Mouse (Mus musculus) midbrain, embryonic 10.5 days (tissue): ENCODE measurements at regions not wholly inside any gene's neighbourhood (a gene's known extent, or its start where the extent isn't known, plus 50 kb on each side); places are given as distances from the start of the nearest gene placed in this dataset.

Experiments used
- DNase-seq: peaks from one replicate; pipeline ENCODE4 v3.0.0-alpha.2; 2017; ENCODE audit warnings: low spot score
- H3K27ac ChIP-seq: fragments of 300-500 bp; sonication (generic); replicated peaks from 2 replicates; pipeline ENCODE4 v1.5.1; 2016; ENCODE audit warnings: mild to moderate bottlenecking
- H3K27me3 ChIP-seq: fragments of 300-500 bp; sonication (generic); 2 replicates; pipeline ENCODE4 v1.6.1; 2016; ENCODE audit warnings: low read depth, mild to moderate bottlenecking; ENCODE audit not compliant: poor library complexity, severe bottlenecking
- H3K36me3 ChIP-seq: fragments of 300-500 bp; sonication (generic); 2 replicates; pipeline ENCODE4 v1.6.1; 2016; ENCODE audit warnings: mild to moderate bottlenecking, moderate library complexity
- H3K4me1 ChIP-seq: fragments of 300-500 bp; sonication (generic); 2 replicates; pipeline ENCODE4 v1.6.1; 2016
- H3K4me3 ChIP-seq: fragments of 300-500 bp; sonication (generic); 2 replicates; pipeline ENCODE4 v1.5.1; 2016; ENCODE audit warnings: mild to moderate bottlenecking, moderate library complexity
- H3K9me3 ChIP-seq: fragments of 300-500 bp; sonication (generic); replicated peaks from 2 replicates; pipeline ENCODE4 v1.6.1; 2016; ENCODE audit warnings: mild to moderate bottlenecking
- WGBS: fragments of 180-500 bp; shearing (Covaris S2); methylation state at CpG from one replicate; pipeline ENCODE4 v1.1.7; 2016; 5-methylcytosine and 5-hydroxymethylcytosine counted together

DNA sequence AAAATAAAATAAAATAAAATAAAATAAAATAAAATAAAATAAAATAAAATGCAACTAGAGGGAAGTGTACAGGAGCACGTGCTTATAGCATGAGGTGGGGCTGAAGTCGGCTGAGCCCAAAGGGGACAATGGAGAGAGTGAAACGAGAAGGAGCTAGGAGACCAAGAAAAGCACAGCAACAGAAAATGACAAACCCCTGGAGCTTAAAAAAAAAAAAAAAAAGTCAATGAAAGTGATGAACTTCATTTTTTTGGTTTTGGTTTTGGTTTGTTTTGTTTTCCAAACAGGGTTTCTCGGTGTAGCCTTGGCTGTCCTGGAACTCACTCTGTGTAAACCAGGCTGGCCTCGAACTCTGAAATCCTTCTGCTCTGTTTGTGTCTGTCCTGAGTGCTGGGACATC is 51.2 kb upstream of the Chd2 start:
- no peak for DNase-seq
- H3K27me3 ChIP-seq, result peaks cover 19% of the 10 kb centered on the region
- no peak overlapping the region for H3K27ac ChIP-seq
- peaks cover 53% of the 10 kb centered on the region for H3K4me1 ChIP-seq
- no peaks in the 10 kb centered on the region for H3K36me3 ChIP-seq
- H3K9me3 ChIP-seq, result no peaks in the 10 kb centered on the region
- WGBS, result 93% methylated on average over 5 of the region's 5 CpGs
- H3K4me3 ChIP-seq, result no peak overlapping the region
